Mouse (Mus musculus) hindbrain, embryonic 14.5 days (tissue): Measurements from ENCODE around the gene 4933402N03Rik. TPM values are rescaled to one million over a fixed set of nuclear protein-coding genes. Genes with fewer than 3 reads are reported as not detected.

Experiments
- ATAC-seq: fragments of 200-750 bp; cut with Nextera tagmentation; 2 replicates; pipeline ENCODE4 v1.8.0; 2017; ENCODE audit warnings: moderate number of reproducible peaks, mild to moderate bottlenecking, moderate TSS enrichment, moderate library complexity; ENCODE audit not compliant: low FRiP score
- DNase-seq: peaks from one replicate; pipeline ENCODE4 v3.0.0-alpha.2; 2015; ENCODE audit warnings: low spot score
- H3K27ac ChIP-seq: fragments of 300-500 bp; sonication (generic); 2 replicates; pipeline ENCODE4 v1.5.1; 2014; ENCODE audit warnings: mild to moderate bottlenecking, moderate library complexity
- H3K27me3 ChIP-seq: fragments of 300-500 bp; sonication (generic); 2 replicates; pipeline ENCODE4 v1.6.1; 2014; ENCODE audit warnings: mild to moderate bottlenecking, low read length, mixed read lengths; ENCODE audit not compliant: control insufficient read depth, insufficient read depth
- H3K36me3 ChIP-seq: fragments of 300-500 bp; sonication (generic); replicated peaks from 2 replicates; pipeline ENCODE4 v1.6.1; 2014; ENCODE audit not compliant: control insufficient read depth, insufficient read depth
- H3K4me1 ChIP-seq: fragments of 300-500 bp; sonication (generic); replicated peaks from 2 replicates; pipeline ENCODE4 v1.6.1; 2014; ENCODE audit warnings: antibody characterized with exemption, low read length, mixed read lengths; ENCODE audit not compliant: control insufficient read depth, insufficient read depth
- H3K4me2 ChIP-seq: fragments of 300-500 bp; sonication (generic); replicated peaks from 2 replicates; pipeline ENCODE4 v1.6.1; 2014; ENCODE audit warnings: mild to moderate bottlenecking, moderate library complexity
- H3K4me3 ChIP-seq: fragments of 300-500 bp; sonication (generic); replicated peaks from 2 replicates; pipeline ENCODE4 v1.5.1; 2014; ENCODE audit warnings: mild to moderate bottlenecking, low read length
- H3K9ac ChIP-seq: fragments of 300-500 bp; sonication (generic); 2 replicates; pipeline ENCODE4 v1.6.1; 2014
- H3K9me3 ChIP-seq: fragments of 300-500 bp; sonication (generic); 2 replicates; pipeline ENCODE4 v1.6.1; 2016; ENCODE audit warnings: low read length; ENCODE audit not compliant: control insufficient read depth
- WGBS: fragments of 180-500 bp; shearing (Covaris S2); extraction: QIAGEN DNeasy Blood & Tissue Kit; methylation state at CpG from one replicate; pipeline ENCODE4 v1.1.7; 2014; 5-methylcytosine and 5-hydroxymethylcytosine counted together
- polyA plus RNA-seq: library from polyadenylated mRNA; unstranded; fragments of >200 nt; fragmentation: Nextera tagmentation; extraction: Ambion mirVana; gene quantifications from 2 replicates; pipeline ENCODE4 v1.2.1, GENCODE M21; 2014

4933402N03Rik gene
- polyA plus RNA-seq, 1 experiment from 2014 or later: not detected

- no peak overlapping the region for H3K4me3 ChIP-seq
- WGBS: 83% methylated on average over 3 of the region's 3 CpGs
- H3K9me3 ChIP-seq: no peaks in the 10 kb centered on the region
- no peak for DNase-seq
- H3K36me3 ChIP-seq: no peaks in the 10 kb centered on the region
- H3K27ac ChIP-seq: no peak overlapping the region
- H3K27me3 ChIP-seq: no peaks in the 10 kb centered on the region
- ATAC-seq: no peak
- no peaks in the 10 kb centered on the region for H3K4me1 ChIP-seq
- H3K4me2 ChIP-seq: no peak overlapping the region
- H3K9ac ChIP-seq: no peak overlapping the region
Observed at GRCm38 (mm10) chr7:131150179-131150578, 4.1 kb upstream of the 4933402N03Rik start.

GRCm38 (mm10) chr7:131133181-131133580 lies 12.9 kb downstream of the 4933402N03Rik start:
- no peak for DNase-seq
- H3K9ac ChIP-seq: no peak overlapping the region
- H3K4me2 ChIP-seq: no peak overlapping the region
- WGBS: 68% methylated on average over 3 of the region's 3 CpGs
- no peak overlapping the region for H3K4me3 ChIP-seq
- H3K4me1 ChIP-seq: no peaks in the 10 kb centered on the region
- no peaks in the 10 kb centered on the region for H3K36me3 ChIP-seq
- H3K9me3 ChIP-seq: no peaks in the 10 kb centered on the region
- ATAC-seq: no peak
- no peaks in the 10 kb centered on the region for H3K27me3 ChIP-seq
- H3K27ac ChIP-seq: no peak overlapping the region

- ATAC-seq (no peak), DNase-seq (no peak)
- H3K36me3 ChIP-seq: no peaks in the 10 kb centered on the region
Observed at GRCm38 (mm10) chr7:131130021-131130420, 16.1 kb downstream of the 4933402N03Rik start.

GRCm38 (mm10) chr7:131122210-131122807 lies 23.8 kb downstream of the 4933402N03Rik start:
- no peak overlapping the region for H3K9ac ChIP-seq
- 84% methylated on average over 2 of the region's 2 CpGs for WGBS
- H3K36me3 ChIP-seq: no peaks in the 10 kb centered on the region
- H3K4me1 ChIP-seq: no peaks in the 10 kb centered on the region
- no peak overlapping the region for H3K4me2 ChIP-seq
- no peak overlapping the region for H3K27ac ChIP-seq
- no peaks in the 10 kb centered on the region for H3K9me3 ChIP-seq
- H3K4me3 ChIP-seq: no peak overlapping the region
- H3K27me3 ChIP-seq: no peaks in the 10 kb centered on the region
- ATAC-seq (no peak), DNase-seq (no peak)

More at GRCm38 (mm10) chr7:131130021-131130420, 16.1 kb downstream of the 4933402N03Rik start:
- H3K4me3 ChIP-seq: no peak overlapping the region
- no peaks in the 10 kb centered on the region for H3K27me3 ChIP-seq
- no peaks in the 10 kb centered on the region for H3K9me3 ChIP-seq
- H3K4me1 ChIP-seq: no peaks in the 10 kb centered on the region
- 57% methylated on average over 12 of the region's 12 CpGs for WGBS
- H3K4me2 ChIP-seq: no peak overlapping the region
- no peak overlapping the region for H3K9ac ChIP-seq
- no peak overlapping the region for H3K27ac ChIP-seq

GRCm38 (mm10) chr7:131114434-131114833 lies 31.7 kb downstream of the 4933402N03Rik start:
- 71% methylated on average over 2 of the region's 2 CpGs for WGBS
- ATAC-seq: no peak
- no peaks in the 10 kb centered on the region for H3K4me1 ChIP-seq
- no peaks in the 10 kb centered on the region for H3K27me3 ChIP-seq
- no peak overlapping the region for H3K4me2 ChIP-seq
- no peak for DNase-seq
- H3K9me3 ChIP-seq: no peaks in the 10 kb centered on the region
- H3K9ac ChIP-seq: no peak overlapping the region
- no peak overlapping the region for H3K27ac ChIP-seq
- no peak overlapping the region for H3K4me3 ChIP-seq
- H3K36me3 ChIP-seq: no peaks in the 10 kb centered on the region

- Histone ChIP-seq H3K9me3 (no peaks in the 10 kb centered on the region), H3K36me3 (no peaks in the 10 kb centered on the region), H3K9ac (no peak overlapping the region), H3K27me3 (no peaks in the 10 kb centered on the region), H3K4me1 (no peaks in the 10 kb centered on the region), H3K4me3 (no peak overlapping the region), H3K4me2 (no peak overlapping the region), H3K27ac (no peak overlapping the region)
- ATAC-seq: no peak
- 72% methylated on average over 6 of the region's 6 CpGs for WGBS
- no peak for DNase-seq
Observed at GRCm38 (mm10) chr7:131113676-131114075, 32.4 kb downstream of the 4933402N03Rik start.

- Histone ChIP-seq H3K4me2 (no peak overlapping the region), H3K27me3 (no peaks in the 10 kb centered on the region), H3K9me3 (no peaks in the 10 kb centered on the region), H3K36me3 (no peaks in the 10 kb centered on the region), H3K9ac (no peak overlapping the region), H3K4me1 (no peaks in the 10 kb centered on the region), H3K4me3 (no peak overlapping the region), H3K27ac (no peak overlapping the region)
- ATAC-seq (no peak), DNase-seq (peak; percentile 87)
- WGBS: 34% methylated on average over 3 of the region's 3 CpGs
Observed at GRCm38 (mm10) chr7:131112486-131112885, 33.6 kb downstream of the 4933402N03Rik start.

Other genes starting within 250 kb of the 4933402N03Rik start
- gene Htra1, start 210.2 kb downstream of the 4933402N03Rik start, polyA plus RNA-seq: 18.9 and 22.9 TPM in 2 replicates
- not detected in 2 replicates for gene Dmbt1, start 114.3 kb downstream of the 4933402N03Rik start, polyA plus RNA-seq
- 0.03 TPM in 1 of 2 replicates, not detected in the other for gene 5430419D17Rik, start 28.1 kb upstream of the 4933402N03Rik start, polyA plus RNA-seq
- not detected in 2 replicates for gene Cuzd1, start 176.0 kb upstream of the 4933402N03Rik start, polyA plus RNA-seq
- not detected in 2 replicates for gene Fam24b, start 183.2 kb upstream of the 4933402N03Rik start, polyA plus RNA-seq
- gene Fam24a, start 187.6 kb upstream of the 4933402N03Rik start, polyA plus RNA-seq: not detected in 2 replicates
- 30.0 and 30.6 TPM in 2 replicates for gene 2310057M21Rik, start 216.4 kb upstream of the 4933402N03Rik start, polyA plus RNA-seq
- 42.5 and 50.1 TPM in 2 replicates for gene Pstk, start 224.8 kb upstream of the 4933402N03Rik start, polyA plus RNA-seq